Mouse (Mus musculus): ENCODE results near the gene Rgs6. TPM values are rescaled to one million over a fixed set of nuclear protein-coding genes. Genes with fewer than 3 reads are reported as not detected.
A peak's percentile ranks its signal among the peaks of the same experiment; 100 is the strongest.

The Rgs6 gene
- polyA plus RNA-seq, 1 experiment from 2014 or later = 8.6 TPM

GRCm38 (mm10) chr12:83110711-83111110 is 522.6 kb downstream of the Rgs6 start:
- no peaks in the 10 kb centered on the region for H3K27me3 ChIP-seq
- H3K4me3 ChIP-seq = no peak overlapping the region
- no peaks in the 10 kb centered on the region for H3K36me3 ChIP-seq
- H3K9ac ChIP-seq = no peak overlapping the region
- H3K4me1 ChIP-seq (replicated peaks) = peaks cover 25% of the 10 kb centered on the region
- H3K9me3 ChIP-seq = no peaks in the 10 kb centered on the region
- H3K4me2 ChIP-seq = no peak overlapping the region
- 69% methylated on average over 3 of the region's 3 CpGs for WGBS
- ATAC-seq (ENCODE audit: low FRiP score, low read depth) = no peak
- H3K27ac ChIP-seq (replicated peaks) = 0 out of 2 replicates have a peak overlapping the region, but pooled peaks have one; percentile 35

- Histone ChIP-seq H3K9me3 (no peaks in the 10 kb centered on the region), H3K4me1 (replicated peaks) (peaks cover 25% of the 10 kb centered on the region), H3K36me3 (no peaks in the 10 kb centered on the region), H3K4me2 (no peak overlapping the region), H3K4me3 (no peak overlapping the region), H3K9ac (no peak overlapping the region), H3K27me3 (no peaks in the 10 kb centered on the region), H3K27ac (replicated peaks) (no peak overlapping the region)
- 75% methylated on average over 5 of the region's 5 CpGs for WGBS
- ATAC-seq (ENCODE audit: low FRiP score, low read depth) = peak; percentile 10; the same call in 1 of the 2 replicates
These were observed 524.2 kb downstream of the Rgs6 start for GRCm38 (mm10) chr12:83112283-83112682.

GRCm38 (mm10) chr12:83112901-83113628 is 525.0 kb downstream of the Rgs6 start:
- H3K4me3 ChIP-seq = no peak overlapping the region
- H3K9ac ChIP-seq = no peak overlapping the region
- no peaks in the 10 kb centered on the region for H3K27me3 ChIP-seq
- H3K36me3 ChIP-seq = no peaks in the 10 kb centered on the region
- H3K4me2 ChIP-seq = no peak overlapping the region
- peak; percentile 43; the same call in 1 of the 2 replicates for ATAC-seq (ENCODE audit: low FRiP score, low read depth)
- H3K4me1 ChIP-seq (replicated peaks) = peaks cover 25% of the 10 kb centered on the region
- H3K27ac ChIP-seq (replicated peaks) = 0 out of 2 replicates have a peak overlapping the region, but pooled peaks have one; percentile 34
- WGBS = 55% methylated on average over 6 of the region's 6 CpGs
- no peaks in the 10 kb centered on the region for H3K9me3 ChIP-seq

- no peak overlapping the region for H3K9ac ChIP-seq
- no peak overlapping the region for H3K4me3 ChIP-seq
- no peak overlapping the region for H3K4me2 ChIP-seq
- no peak for ATAC-seq (ENCODE audit: low FRiP score, low read depth)
- H3K36me3 ChIP-seq = no peaks in the 10 kb centered on the region
- peaks cover 25% of the 10 kb centered on the region for H3K4me1 ChIP-seq (replicated peaks)
- WGBS = 77% methylated on average over 3 of the region's 3 CpGs
- no peaks in the 10 kb centered on the region for H3K27me3 ChIP-seq
- H3K27ac ChIP-seq (replicated peaks) = no peak overlapping the region
- H3K9me3 ChIP-seq = no peaks in the 10 kb centered on the region
These were observed 525.9 kb downstream of the Rgs6 start for GRCm38 (mm10) chr12:83113971-83114370.

GRCm38 (mm10) chr12:83114396-83115053 is 526.4 kb downstream of the Rgs6 start:
- 31% methylated on average over 5 of the region's 5 CpGs for WGBS
- no peak overlapping the region for H3K27ac ChIP-seq (replicated peaks)
- H3K4me2 ChIP-seq = no peak overlapping the region

GRCm38 (mm10) chr12:83124111-83124510 is 536.0 kb downstream of the Rgs6 start:
- no peak overlapping the region for H3K27ac ChIP-seq (replicated peaks)
- ATAC-seq (ENCODE audit: low FRiP score, low read depth) = no peak
- 65% methylated on average over 3 of the region's 3 CpGs for WGBS

More at GRCm38 (mm10) chr12:83114396-83115053, 526.4 kb downstream of the Rgs6 start:
- peak; percentile 65; the same call in 1 of the 2 replicates for ATAC-seq (ENCODE audit: low FRiP score, low read depth)
- Histone ChIP-seq H3K4me3 (no peak overlapping the region), H3K9ac (no peak overlapping the region), H3K9me3 (no peaks in the 10 kb centered on the region), H3K27me3 (no peaks in the 10 kb centered on the region), H3K36me3 (no peaks in the 10 kb centered on the region), H3K4me1 (replicated peaks) (peaks cover 25% of the 10 kb centered on the region)

GRCm38 (mm10) chr12:83125284-83125683 is 537.2 kb downstream of the Rgs6 start:
- ATAC-seq (ENCODE audit: low FRiP score, low read depth) = no peak
- WGBS = 91% methylated on average over 4 of the region's 4 CpGs
- H3K27me3 ChIP-seq = no peaks in the 10 kb centered on the region

More at GRCm38 (mm10) chr12:83124111-83124510, 536.0 kb downstream of the Rgs6 start:
- Histone ChIP-seq H3K9me3 (no peaks in the 10 kb centered on the region), H3K4me2 (no peak overlapping the region), H3K27me3 (no peaks in the 10 kb centered on the region), H3K4me1 (replicated peaks) (no peaks in the 10 kb centered on the region), H3K36me3 (no peaks in the 10 kb centered on the region), H3K4me3 (no peak overlapping the region), H3K9ac (no peak overlapping the region)

GRCm38 (mm10) chr12:83126923-83127322 is 538.8 kb downstream of the Rgs6 start:
- Histone ChIP-seq H3K36me3 (no peaks in the 10 kb centered on the region), H3K9ac (no peak overlapping the region), H3K4me1 (replicated peaks) (peaks cover 5% of the 10 kb centered on the region; the same call in 1 of the 2 replicates), H3K9me3 (no peaks in the 10 kb centered on the region), H3K27ac (replicated peaks) (no peak overlapping the region), H3K27me3 (no peaks in the 10 kb centered on the region), H3K4me2 (no peak overlapping the region), H3K4me3 (no peak overlapping the region)
- no peak for ATAC-seq (ENCODE audit: low FRiP score, low read depth)
- 68% methylated on average over 7 of the region's 7 CpGs for WGBS

More at GRCm38 (mm10) chr12:83125284-83125683, 537.2 kb downstream of the Rgs6 start:
- no peak overlapping the region for H3K27ac ChIP-seq (replicated peaks)
- no peaks in the 10 kb centered on the region for H3K4me1 ChIP-seq (replicated peaks)
- H3K9me3 ChIP-seq = no peaks in the 10 kb centered on the region
- H3K9ac ChIP-seq = no peak overlapping the region
- no peak overlapping the region for H3K4me2 ChIP-seq
- no peaks in the 10 kb centered on the region for H3K36me3 ChIP-seq
- H3K4me3 ChIP-seq = no peak overlapping the region

GRCm38 (mm10) chr12:83127955-83128354 is 539.9 kb downstream of the Rgs6 start:
- Histone ChIP-seq H3K27me3 (no peaks in the 10 kb centered on the region), H3K4me2 (no peak overlapping the region), H3K4me1 (replicated peaks) (peaks cover 6% of the 10 kb centered on the region; the same call in 1 of the 2 replicates), H3K9me3 (no peaks in the 10 kb centered on the region), H3K9ac (no peak overlapping the region), H3K4me3 (no peak overlapping the region), H3K27ac (replicated peaks) (no peak overlapping the region), H3K36me3 (no peaks in the 10 kb centered on the region)
- WGBS = 55% methylated on average over 6 of the region's 6 CpGs
- no peak for ATAC-seq (ENCODE audit: low FRiP score, low read depth)

- 71% methylated on average over 3 of the region's 3 CpGs for WGBS
- H3K9me3 ChIP-seq = no peaks in the 10 kb centered on the region
- H3K9ac ChIP-seq = no peak overlapping the region
- H3K36me3 ChIP-seq = no peaks in the 10 kb centered on the region
- H3K27me3 ChIP-seq = no peaks in the 10 kb centered on the region
- peaks cover 6% of the 10 kb centered on the region; the same call in 1 of the 2 replicates for H3K4me1 ChIP-seq (replicated peaks)
- H3K4me2 ChIP-seq = no peak overlapping the region
- no peak overlapping the region for H3K27ac ChIP-seq (replicated peaks)
- H3K4me3 ChIP-seq = no peak overlapping the region
- no peak for ATAC-seq (ENCODE audit: low FRiP score, low read depth)
These were observed 540.5 kb downstream of the Rgs6 start for GRCm38 (mm10) chr12:83128606-83129005.

GRCm38 (mm10) chr12:83131405-83131804 is 543.3 kb downstream of the Rgs6 start:
- H3K4me1 ChIP-seq (replicated peaks) = peaks cover 6% of the 10 kb centered on the region; the same call in 1 of the 2 replicates
- no peaks in the 10 kb centered on the region for H3K36me3 ChIP-seq
- no peaks in the 10 kb centered on the region for H3K9me3 ChIP-seq
- no peaks in the 10 kb centered on the region for H3K27me3 ChIP-seq
- no peak overlapping the region for H3K9ac ChIP-seq
- H3K4me2 ChIP-seq = no peak overlapping the region
- no peak overlapping the region for H3K27ac ChIP-seq (replicated peaks)
- no peak overlapping the region for H3K4me3 ChIP-seq
- no peak for ATAC-seq (ENCODE audit: low FRiP score, low read depth)
- WGBS = 52% methylated on average over 4 of the region's 4 CpGs

- ATAC-seq (ENCODE audit: low FRiP score, low read depth) = no peak
- 63% methylated on average over 6 of the region's 6 CpGs for WGBS
These were observed 545.7 kb downstream of the Rgs6 start for GRCm38 (mm10) chr12:83133827-83134226.

More at GRCm38 (mm10) chr12:83133827-83134226, 545.7 kb downstream of the Rgs6 start:
- Histone ChIP-seq H3K4me1 (replicated peaks) (peaks cover 6% of the 10 kb centered on the region; the same call in 1 of the 2 replicates), H3K27me3 (no peaks in the 10 kb centered on the region), H3K9me3 (no peaks in the 10 kb centered on the region), H3K36me3 (no peaks in the 10 kb centered on the region), H3K27ac (replicated peaks) (peak overlapping the region; percentile 49; the same call in 1 of the 2 replicates), H3K9ac (no peak overlapping the region), H3K4me2 (no peak overlapping the region), H3K4me3 (no peak overlapping the region)
